Mouse (Mus musculus) retina, postnatal 7 days (tissue): ENCODE data around the gene Trp53bp1.

Source experiments
- DNase-seq: peaks from one replicate; pipeline ENCODE4 v3.0.0-alpha.2; 2012; ENCODE audit warnings: low read depth, low spot score

Trp53bp1 gene

DNA sequence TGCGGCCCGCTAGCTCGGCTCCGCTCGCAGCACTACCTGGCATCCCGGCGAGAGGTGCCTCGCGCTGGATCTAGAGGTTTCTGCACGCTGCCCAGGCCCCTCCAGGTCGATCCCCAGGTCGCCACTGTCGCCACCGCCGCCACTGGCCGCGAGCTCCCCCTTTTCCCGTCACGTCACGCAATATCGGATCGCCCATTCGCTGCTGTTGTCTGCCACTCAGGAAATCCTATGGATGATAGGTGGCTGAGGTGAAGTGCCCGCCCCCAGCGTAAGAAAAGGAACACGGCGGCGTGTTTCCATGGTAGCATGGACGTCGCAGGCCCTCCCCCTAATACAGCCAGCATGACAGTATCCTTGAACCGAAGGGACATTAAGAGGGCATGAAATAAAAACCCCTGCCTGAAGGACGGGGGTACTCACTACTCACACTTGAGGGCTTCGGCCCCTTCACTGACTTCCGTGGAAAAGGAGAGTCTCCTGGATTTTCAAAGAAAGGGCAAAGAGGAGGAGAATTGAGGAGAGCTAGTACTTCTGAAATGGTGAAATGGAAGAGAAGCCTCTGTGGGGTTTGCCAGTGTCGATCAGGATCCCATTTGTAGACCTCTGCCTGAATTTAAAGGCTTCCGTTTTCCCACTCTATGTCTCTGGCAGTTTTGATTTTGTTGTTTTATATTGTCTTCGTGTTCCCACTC is at the start of gene Trp53bp1:
Gene Trp53bp1, minus strand, starts transcription at position 172 of the 692 bp plus-strand sequence.
- DNase-seq: peak; percentile 90

DNA sequence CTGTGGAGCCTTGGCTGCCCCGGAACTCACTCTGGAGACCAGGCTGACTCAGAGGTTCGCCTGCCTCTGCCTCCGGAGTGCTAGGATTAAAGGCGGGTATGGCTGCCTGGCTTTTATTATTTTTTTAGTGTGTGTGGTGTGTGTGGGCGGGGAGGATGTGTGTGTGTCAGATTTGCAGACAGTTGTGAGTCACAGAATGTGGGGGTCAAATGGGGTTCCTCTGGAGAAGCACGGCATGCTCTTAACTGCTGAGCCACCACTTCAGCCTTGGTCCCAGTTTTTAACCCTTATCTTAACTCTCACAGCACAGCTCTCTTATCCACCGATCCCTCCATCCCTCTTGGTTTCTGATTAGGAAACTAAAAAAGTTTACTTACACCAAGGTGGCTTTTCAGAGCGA is 45.1 kb upstream of the Trp53bp1 start:
- DNase-seq: no peak

DNA sequence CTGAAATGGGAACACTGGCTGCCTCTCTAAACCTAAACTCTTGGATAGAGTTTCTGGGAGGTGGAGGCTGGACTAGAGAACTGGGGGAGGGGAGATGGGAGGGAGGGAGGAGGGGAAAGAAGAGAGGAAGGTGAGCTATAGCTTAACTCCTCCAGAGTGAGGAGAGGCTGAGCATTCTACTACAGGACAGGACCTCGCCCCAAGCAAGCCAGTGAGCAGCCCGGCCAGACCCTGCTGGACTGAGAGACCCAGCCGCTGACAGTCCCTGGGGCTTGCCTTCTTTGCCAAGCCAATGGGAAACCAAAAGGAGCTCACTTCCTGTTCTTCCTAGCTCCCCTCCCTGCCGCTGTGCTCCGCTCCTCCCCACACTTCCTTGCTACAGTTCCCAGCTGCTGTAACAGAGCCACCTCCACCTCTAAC is 37.8 kb upstream of the Trp53bp1 start:
- no peak for DNase-seq

DNA sequence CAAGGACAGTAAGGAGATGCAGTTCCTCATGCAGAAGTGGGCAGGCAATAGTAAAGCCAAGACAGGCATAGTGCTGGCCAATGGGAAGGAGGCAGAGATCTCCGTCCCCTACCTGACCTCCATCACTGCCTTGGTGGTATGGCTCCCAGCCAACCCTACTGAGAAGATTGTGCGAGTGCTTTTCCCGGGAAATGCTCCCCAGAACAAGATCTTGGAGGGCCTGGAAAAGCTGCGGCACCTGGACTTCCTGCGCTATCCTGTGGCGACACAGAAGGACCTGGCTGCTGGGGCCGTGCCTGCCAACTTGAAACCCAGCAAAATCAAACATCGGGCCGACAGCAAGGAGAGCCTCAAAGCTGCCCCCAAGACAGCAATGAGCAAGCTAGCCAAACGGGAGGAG is 28.8 kb upstream of the Trp53bp1 start:
- no peak for DNase-seq

DNA sequence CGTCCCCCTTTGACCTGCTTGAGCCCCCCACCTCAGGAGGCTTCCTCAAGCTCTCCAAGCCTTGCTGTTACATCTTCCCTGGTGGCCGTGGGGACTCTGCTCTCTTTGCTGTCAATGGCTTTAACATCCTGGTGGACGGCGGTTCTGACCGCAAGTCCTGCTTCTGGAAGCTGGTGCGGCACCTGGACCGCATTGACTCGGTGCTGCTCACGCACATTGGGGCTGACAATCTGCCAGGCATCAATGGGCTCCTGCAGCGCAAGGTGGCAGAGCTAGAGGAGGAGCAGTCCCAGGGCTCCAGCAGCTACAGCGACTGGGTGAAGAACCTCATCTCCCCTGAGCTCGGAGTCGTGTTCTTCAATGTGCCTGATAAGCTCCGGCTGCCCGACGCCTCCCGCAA is 28.3 kb upstream of the Trp53bp1 start:
- DNase-seq: no peak

DNA sequence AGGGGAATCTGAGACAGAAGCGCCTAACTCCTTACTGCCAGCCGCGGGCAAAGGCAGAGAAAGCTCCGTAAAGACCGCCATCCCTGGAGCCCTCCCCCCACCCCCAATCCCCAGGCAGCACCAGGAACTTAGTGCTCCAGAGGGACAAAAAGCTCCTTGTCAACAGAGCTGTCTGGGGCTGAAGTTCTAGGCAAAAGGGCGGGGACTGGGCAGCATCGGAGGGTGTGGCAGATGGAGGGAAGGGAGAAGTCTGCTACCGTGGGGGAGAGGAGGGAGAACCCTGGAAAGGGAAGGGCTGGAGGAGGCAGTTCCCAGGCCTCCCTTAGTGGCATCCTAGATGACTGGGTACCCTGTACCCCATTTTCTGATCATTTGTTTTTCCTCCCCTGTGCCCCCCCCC is 26.9 kb upstream of the Trp53bp1 start:
- no peak for DNase-seq

DNA sequence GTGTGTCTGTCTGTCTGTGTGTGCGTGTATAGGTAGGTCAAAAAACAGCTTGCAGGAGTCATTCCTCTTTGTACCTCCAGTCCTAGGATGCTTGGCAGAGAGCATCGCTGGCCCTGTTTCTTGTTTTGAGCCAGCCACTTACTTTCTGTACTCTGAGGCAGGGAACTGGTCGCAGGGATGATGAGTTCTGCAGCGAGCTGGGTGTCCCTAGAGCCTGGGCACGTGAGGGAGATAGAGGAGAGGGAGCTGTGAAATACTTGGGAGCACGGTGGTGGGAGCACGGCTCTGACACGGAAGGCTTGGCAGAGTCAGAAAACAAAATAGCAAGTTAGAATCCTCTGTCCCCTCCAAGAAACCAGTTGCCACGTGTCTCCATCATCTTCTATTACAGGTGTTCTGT is 26.5 kb upstream of the Trp53bp1 start:
- no peak for DNase-seq

DNA sequence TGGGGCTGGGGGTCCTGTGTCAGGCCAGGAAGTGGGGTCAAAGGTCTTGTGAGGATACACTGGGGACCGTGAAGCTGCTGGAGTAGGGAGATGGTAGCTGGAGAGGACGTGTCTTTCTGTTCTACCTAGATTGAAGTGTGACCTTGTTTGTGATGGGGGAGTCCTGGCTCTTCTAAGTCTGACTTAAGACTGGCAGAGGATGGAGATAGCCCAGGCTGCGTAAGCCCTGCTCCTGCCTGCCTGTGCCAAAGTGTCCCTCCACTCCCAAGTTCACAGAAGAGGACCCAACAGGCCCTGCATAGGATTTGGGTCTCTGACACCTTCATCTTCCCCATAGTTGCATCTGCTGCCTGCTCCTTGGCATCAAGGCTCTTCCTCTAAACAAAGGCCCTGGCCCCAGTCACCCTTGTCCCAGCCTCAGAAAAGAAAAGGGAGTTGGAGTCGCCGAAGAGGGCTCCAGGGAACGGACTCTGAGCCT is 25.6 kb upstream of the Trp53bp1 start:
- no peak for DNase-seq

DNA sequence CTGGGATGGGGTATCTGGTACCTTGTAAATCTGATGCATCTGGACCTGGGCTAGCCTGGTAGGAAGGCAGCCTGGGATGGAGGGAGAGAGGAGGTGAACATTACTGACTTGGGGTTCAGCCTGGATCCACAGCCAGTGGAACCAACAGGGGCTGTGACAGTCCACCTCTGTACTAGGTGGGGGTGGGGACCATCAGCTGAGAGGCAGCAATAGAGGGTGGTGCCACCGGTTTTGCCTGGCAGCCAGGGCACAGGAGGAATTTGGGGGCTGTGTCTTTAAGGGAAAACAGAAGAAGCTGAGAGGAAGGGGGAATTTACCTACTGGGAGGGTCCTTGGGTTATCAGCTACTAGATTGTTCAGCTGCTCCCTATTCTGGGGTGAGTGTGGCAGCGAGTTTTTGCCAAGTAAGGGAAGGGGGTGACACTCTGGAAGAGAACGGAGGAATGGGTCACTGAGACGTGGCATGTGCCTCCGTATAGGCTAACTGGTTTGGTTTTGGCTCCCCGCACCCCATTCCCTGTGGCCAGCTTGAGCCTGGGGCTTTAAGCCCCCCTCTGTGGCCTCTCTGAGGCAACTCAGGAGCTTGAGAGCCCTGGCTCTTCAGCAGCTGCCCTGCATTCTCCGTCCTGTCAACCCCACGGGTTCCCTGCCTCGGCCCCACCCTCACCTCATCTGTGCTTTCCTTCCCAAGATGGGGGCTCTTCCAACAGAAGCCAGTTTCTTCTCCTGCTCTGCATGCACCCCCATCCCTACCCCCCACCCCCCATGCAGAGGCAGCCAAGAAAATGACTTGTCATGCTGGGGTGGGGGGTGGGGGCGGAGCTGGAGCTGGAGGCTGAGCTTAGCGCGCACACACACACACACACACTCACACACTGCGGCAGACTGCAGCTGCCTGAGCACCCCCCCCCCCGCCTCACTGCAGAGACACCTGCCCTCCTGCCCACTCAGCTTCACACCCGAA is 24.7 kb upstream of the Trp53bp1 start:
- DNase-seq: no peak

DNA sequence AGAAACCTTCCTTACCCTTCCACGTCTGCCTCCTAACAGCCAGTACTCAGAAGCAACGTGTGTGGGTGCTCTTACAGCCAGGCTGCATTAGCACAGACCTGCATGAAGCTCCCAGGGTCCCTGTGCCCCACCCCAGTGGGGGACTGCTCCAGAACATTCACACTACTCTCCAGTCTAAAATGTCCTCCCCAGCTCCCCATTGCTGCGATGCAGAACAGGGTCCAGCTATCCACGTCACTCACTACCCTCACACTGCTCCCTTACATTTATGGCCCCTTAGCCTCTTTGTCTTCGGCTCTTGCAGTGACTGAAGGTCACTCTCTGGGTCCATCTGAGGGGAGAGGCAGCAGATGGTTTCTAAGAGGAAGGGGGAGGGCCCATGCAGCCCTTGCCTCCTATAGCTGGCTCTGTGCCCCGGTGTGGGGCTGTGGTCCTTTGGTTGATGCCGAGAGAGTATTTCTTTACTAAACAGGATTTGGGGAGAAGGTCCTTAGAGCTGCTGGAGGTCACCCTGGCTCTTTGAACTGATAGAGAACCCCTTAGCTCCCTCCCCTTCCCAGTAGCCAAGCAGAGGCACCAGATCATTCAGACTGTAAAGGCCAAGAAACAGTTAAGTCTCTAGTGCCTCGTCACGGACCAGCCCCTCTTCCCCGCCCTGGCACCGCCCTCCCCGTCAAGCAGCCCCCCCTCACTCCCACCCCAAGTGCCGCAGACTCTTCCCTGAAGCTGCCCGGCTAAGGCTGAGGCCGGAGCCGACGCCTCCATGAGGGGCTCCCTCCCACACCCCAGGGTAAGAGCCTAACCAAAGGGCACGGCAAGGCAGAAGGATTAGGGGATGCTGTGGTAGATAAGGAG is 23.8 kb upstream of the Trp53bp1 start:
- no peak for DNase-seq

DNA sequence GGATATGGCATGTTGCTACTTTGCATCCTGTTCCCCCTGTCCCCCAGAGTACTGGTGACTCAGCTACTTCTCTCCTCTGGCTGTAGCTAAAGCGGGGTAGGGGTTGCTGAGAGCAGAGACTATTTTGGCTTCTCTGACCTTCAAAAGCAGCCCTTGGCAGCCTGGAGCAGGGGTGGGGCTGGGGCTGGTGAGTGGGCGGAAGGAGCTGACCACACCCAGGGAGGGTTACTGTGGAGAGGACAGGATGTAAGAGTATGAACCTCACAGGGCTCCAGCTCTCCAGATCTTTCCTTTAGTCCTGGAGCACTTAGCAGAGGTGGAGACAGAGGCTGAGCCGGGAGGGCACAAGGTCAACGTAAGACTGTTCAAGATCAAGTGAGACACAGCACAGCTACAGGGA is 23.0 kb upstream of the Trp53bp1 start:
- DNase-seq: no peak

DNA sequence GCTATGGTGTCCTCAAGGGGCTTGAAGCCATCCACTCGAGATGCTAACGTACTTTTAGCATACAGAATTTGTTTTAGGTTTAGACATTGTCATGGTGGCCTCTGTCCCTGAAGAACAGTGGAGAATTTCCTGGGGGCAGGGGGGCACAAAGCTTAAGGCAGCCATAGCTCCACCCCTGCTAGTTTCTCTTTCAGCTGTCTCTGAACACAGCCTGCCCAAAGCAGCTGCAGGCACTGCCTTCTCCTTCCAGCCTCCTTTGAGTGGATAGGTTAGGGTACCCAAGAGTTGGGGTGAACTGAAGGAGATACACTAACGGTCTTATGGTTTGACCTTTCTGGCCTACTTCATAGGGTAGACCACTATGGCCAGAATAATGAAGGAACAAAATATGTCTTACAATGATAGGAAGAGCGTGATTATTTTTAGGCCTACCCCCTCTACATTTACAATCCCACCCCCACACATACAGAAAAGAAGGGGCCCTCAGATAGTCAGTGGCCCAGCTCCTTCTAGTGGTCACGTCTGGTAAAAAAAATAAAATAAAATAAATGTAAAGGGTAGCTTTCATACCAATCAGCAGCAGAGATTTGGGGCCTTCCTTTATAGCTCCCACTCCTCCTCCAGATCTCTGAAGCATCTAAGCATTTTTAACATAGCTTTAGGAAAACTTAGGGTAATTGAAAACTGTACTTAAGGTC is 21.3 kb upstream of the Trp53bp1 start:
- no peak for DNase-seq

DNA sequence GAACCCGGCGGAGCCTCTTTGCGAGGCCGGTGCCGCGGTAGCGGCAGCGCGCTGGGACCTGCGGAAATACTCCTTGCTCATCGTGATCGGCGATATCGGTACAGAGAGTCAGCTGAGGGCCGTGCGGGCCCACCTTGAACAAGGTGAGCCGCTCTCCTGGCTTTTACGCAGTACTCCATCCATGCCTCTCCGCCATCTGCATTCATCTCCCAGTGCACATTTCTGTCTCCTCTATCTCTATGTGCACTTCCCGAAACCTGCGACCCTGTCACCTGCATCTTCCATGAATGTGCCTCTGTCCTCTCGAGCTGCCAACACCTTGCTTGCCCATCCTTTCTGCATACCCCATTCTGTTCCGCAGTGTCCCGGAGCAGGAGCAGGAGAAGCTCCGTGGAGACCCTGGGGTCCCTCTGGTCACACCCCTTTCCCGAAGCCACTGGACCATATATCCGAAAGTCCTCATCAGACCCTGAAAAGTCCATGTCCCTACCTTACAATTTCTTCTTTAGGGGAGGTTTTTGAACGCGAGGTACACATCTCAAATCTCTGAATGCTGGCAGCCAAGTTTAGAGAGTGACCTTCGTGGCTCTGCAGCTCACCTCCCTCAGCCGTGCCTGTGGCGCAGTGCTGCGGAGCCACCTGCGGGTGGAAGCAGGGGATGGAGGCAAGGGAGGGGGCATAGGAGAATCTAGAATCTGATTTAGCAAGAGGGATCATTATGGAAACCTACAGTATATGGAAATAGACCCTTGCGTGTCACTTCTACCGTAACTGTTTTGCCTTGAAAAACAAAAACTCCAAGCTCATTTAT is 18.7 kb upstream of the Trp53bp1 start:
- DNase-seq: no peak

DNA sequence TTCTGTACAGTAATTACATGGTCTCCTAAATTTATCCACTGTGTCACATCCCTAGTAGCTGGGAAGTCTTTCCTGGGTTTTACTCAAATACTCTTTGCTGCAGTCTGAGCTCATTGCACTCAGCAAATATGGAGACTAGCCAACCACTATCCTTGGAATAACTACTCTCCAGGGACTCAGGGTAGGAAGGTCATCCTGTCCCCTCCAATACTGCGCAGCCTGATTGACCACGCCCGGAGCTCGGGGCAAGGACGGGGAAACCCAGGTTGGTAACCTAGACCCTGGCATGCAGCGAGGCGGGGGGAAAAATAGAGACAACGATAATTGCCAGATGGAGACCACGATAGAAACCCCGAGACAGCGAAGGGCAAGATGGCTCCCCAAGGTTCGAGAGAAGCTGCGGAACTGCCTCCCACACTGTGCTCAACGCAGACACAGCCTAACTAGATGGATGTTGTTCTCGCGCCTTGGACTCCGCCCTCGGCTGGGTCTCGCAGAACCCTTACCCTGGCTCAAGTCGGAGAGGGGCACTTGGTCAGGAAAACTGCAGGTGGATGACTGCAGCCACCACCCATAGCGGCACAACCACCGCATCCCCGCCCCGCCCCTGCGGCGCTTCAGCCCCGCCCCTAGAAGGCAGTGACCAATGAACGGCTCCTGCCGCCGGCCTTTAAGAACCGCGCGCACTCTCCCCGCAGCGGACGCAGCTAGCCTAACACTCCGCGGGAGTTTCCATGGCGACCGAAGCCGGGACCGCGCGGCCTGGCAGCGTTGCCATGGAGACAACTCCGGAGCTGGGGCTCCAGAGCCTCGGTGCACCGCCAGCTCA is 17.9 kb upstream of the Trp53bp1 start, which contains the start of gene Map1a:
Gene Map1a, plus strand, starts transcription at position 700 of the 829 bp plus-strand sequence.
- DNase-seq: peak; percentile 88

DNA sequence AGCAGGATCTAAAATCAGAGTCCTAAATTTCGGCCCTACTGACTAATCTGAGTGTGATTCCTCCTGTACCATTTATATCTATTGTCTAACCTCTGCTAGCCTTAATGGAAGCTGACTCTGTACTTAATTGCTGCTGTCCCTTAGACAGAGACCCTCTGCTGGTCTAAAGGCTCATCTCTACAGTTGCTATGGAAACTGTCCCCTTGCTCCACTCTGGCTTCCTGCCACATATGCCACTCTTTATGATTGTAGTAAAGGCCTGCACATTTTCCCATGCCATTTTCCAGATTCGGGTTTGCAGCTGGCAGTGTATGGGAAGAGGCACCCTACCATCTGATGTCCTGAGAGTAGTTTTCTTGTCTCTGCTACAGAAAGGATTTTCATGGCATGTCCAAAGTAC is 16.6 kb upstream of the Trp53bp1 start:
- DNase-seq: no peak

DNA sequence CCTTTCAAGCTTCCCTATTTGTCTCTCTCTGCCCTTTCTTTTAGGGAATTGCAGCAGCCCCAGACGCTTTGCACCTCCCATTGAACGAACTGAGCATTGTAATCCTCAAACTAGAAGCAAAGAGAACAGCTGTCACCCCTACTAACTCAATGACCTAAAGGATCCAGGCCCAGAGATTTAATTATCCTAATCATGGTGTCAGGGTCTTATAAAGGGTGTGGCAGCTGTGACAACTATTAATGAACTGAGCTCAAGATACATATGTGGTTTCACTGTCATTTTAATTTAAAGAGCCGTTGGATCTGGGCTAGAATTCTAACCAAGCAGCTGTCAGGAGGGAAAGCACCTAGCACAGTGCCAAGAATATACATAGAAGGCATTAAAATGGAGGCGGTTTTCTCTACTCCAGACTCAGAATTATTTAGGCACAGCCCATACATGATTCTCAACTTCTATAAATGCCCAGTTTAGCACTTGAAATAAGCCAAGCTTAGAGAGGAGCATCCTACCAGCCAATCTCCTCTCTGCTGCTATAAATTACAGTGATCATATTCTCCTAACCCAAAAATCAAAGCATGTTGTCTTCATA is 815 bp upstream of the Trp53bp1 start:
- no peak for DNase-seq

DNA sequence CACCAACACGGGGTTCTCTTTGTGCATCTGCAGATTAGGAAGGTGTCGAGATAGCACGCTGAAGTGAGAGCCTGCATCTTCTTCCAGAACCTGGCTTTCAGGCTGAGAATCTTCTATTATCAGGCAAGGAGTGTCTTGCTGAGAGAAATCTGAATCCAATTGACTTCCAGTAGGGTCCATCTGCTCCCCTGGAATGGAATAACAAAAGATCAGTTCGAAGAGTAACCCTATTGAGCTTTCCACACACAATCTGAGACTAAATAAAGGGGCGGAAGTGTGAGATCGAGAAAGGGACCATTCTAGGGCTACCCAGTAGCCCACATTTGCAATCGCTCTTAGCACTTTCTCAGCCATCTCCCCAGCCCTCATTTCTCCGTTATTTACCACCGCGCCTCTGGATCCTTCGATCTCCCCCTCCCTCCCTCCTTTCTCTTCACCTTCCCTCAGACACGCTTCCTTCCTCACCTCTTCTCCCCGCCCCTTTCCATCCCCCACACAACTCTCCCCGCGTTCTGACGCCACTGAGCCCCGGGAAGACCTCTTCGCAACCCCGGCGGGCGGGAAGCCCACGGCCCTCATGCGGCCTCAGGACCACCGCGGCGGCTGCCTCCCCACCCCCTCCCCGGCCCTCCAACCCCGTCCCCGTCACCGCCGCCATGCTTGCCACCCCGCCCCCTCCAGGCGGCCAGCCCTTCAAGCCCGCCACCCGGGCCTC is 529 bp downstream of the Trp53bp1 start:
- no peak for DNase-seq

DNA sequence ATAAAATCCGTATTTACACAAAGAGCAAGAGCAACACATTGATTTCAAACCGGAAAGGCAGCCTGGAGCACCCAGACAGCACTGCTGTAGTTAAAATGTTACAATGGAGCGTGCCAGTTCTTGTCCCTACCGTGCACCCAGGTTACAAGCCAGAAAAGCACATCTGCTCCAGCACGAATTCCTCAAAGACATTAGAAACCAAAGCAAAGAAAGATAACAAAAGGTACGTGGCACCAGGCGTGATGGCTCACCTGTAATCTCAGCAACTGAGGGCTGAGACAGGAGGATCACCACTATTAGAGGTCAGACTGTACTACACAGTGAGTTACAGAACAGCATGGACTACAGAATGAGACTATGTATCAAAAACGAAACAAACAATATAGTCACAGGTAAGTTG is 2.8 kb downstream of the Trp53bp1 start:
- DNase-seq: no peak
